Mouse (Mus musculus) intestine, embryonic 14.5 days (tissue): ENCODE data around the gene Olfr49. TPM values are rescaled to one million over a fixed set of nuclear protein-coding genes. Genes with fewer than 3 reads are reported as not detected.
A peak's percentile ranks its signal among the peaks of the same experiment; 100 is the strongest.
"Not testable (repeated sequence)": the region's sequence is repeated elsewhere in the genome, so short reads cannot be mapped to it uniquely, and the experiment has no call there.

ENCODE experiments used
- ATAC-seq: fragments of 200-750 bp; cut with Nextera tagmentation; replicated peaks from 2 replicates; pipeline ENCODE4 v1.8.0; 2017; ENCODE audit warnings: low read depth, moderate number of reproducible peaks, moderate TSS enrichment, moderate library complexity; ENCODE audit not compliant: low FRiP score, low TSS enrichment
- DNase-seq: peaks from one replicate; pipeline ENCODE4 v3.0.0-alpha.2; 2018; ENCODE audit warnings: low spot score
- H3K27ac ChIP-seq: fragments of 300-500 bp; sonication (generic); 2 replicates; pipeline ENCODE4 v1.5.1; 2014; ENCODE audit warnings: low read depth, mild to moderate bottlenecking, control low read depth
- H3K27me3 ChIP-seq: fragments of 300-500 bp; sonication (generic); replicated peaks from 2 replicates; pipeline ENCODE4 v1.6.1; 2014; ENCODE audit warnings: low read length, control low read depth; ENCODE audit not compliant: control insufficient read depth, insufficient read depth
- H3K36me3 ChIP-seq: fragments of 300-500 bp; sonication (generic); 2 replicates; pipeline ENCODE4 v1.6.1; 2014; ENCODE audit warnings: low read length, control low read depth; ENCODE audit not compliant: control insufficient read depth, insufficient read depth
- H3K4me1 ChIP-seq: fragments of 300-500 bp; sonication (generic); replicated peaks from 2 replicates; pipeline ENCODE4 v1.6.1; 2014; ENCODE audit warnings: low read length, control low read depth, mixed read lengths; ENCODE audit not compliant: control insufficient read depth, insufficient read depth
- H3K4me2 ChIP-seq: fragments of 300-500 bp; sonication (generic); 2 replicates; pipeline ENCODE4 v1.6.1; 2014; ENCODE audit warnings: low read length
- H3K4me3 ChIP-seq: fragments of 300-500 bp; sonication (generic); 2 replicates; pipeline ENCODE4 v1.5.1; 2014; ENCODE audit warnings: low read depth, low read length, control low read depth, mixed read lengths
- H3K9ac ChIP-seq: fragments of 300-500 bp; sonication (generic); 2 replicates; pipeline ENCODE4 v1.6.1; 2014; ENCODE audit warnings: mild to moderate bottlenecking, low read length
- H3K9me3 ChIP-seq: fragments of 300-500 bp; sonication (generic); 2 replicates; pipeline ENCODE4 v1.6.1; 2016; ENCODE audit warnings: low read length, control low read depth; ENCODE audit not compliant: control insufficient read depth
- whole genome bisulfite sequencing: fragments of 180-500 bp; shearing (Covaris S2); extraction: QIAGEN DNeasy Blood & Tissue Kit; methylation state at CpG from one replicate; pipeline ENCODE4 v1.1.7; 2014; 5-methylcytosine and 5-hydroxymethylcytosine counted together
- polyA plus RNA-seq: library from polyadenylated mRNA; unstranded; fragments of >200 nt; fragmentation: Nextera tagmentation; extraction: Ambion mirVana; gene quantifications from 2 replicates; pipeline ENCODE4 v1.2.1, GENCODE M21; 2014

Olfr49 gene
- polyA plus RNA-seq, 1 experiment from 2014 or later: not detected

DNA sequence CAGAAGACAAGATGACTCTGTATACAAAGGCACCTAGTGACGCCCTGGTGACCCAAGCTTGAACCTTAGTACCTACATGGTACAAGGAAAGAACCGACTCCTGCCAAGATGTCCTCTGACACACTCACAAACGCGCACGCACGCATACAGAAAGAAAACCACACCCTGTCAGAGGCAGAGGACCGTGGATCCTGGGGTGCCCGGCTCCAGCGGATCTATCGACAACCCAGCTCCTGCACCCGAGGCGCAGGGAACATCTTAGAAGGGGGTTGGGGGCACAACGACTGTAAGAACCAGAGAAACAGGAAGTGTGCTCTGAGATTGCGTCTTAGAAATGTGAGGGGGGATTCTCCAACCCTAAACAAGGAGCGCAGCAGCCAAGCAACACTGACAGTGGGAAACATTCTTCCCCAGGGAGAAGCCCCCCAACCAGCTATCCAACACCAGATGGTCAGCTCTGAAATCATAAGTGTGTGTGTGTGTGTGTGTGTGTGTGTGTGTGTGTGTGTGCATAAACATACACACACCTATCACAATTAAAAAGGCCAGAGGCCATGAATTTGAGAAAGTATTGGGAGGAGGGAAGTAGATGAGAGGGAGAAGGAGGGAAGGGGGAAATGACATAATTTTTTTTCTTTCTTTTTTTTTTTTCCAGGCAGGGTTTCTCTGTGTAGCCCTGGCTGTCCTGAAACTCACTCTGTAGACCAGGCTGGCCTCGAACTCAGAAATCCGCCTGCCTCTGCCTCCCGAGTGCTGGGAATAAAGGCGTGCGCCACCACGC is 53.4 kb downstream of the Olfr49 start:
- H3K36me3 ChIP-seq: peaks cover 18% of the 10 kb centered on the region
- no peak overlapping the region for H3K4me3 ChIP-seq
- H3K27ac ChIP-seq: no peak overlapping the region
- no peak for DNase-seq
- no peak for ATAC-seq
- H3K9ac ChIP-seq: no peak overlapping the region
- H3K27me3 ChIP-seq: no peaks in the 10 kb centered on the region
- WGBS: 69% methylated on average over 21 of the region's 21 CpGs
- H3K4me1 ChIP-seq: peaks cover 42% of the 10 kb centered on the region
- H3K4me2 ChIP-seq: peak overlapping the region; percentile 13; the same call in 1 of the 2 replicates
- H3K9me3 ChIP-seq: no peaks in the 10 kb centered on the region

DNA sequence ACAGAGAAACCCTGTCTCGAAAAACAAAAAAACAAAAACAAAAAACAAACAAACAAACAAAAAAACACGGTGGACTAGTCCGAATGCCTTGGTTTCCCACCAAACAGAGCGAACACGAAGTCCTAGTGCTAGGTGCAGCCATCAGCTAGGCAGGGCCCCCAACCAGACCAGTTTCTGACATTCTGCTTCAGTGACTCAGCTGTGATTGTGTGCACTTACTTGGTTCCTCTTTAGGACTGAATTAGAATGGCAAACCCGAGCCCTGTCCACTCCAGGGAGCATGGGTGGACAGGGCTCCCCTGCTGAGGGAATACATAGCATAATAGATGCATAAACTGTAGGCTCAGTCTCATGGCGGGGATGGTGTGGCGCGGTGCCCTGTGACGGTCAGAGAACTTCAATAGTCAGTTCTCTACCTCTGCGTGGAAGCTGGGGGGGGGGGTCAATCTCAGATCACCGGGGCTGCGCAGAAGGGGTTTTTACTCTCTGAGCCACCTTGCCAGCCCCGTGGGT is 54.0 kb downstream of the Olfr49 start:
- Histone ChIP-seq H3K4me1 (peaks cover 42% of the 10 kb centered on the region), H3K27me3 (no peaks in the 10 kb centered on the region), H3K36me3 (peaks cover 14% of the 10 kb centered on the region), H3K9me3 (no peaks in the 10 kb centered on the region), H3K9ac (no peak overlapping the region), H3K4me3 (no peak overlapping the region), H3K4me2 (0 out of 2 replicates have a peak overlapping the region, but pooled peaks have one; percentile 13), H3K27ac (no peak overlapping the region)
- ATAC-seq (no peak), DNase-seq (no peak)
- 78% methylated on average over 14 of the region's 14 CpGs for WGBS

DNA sequence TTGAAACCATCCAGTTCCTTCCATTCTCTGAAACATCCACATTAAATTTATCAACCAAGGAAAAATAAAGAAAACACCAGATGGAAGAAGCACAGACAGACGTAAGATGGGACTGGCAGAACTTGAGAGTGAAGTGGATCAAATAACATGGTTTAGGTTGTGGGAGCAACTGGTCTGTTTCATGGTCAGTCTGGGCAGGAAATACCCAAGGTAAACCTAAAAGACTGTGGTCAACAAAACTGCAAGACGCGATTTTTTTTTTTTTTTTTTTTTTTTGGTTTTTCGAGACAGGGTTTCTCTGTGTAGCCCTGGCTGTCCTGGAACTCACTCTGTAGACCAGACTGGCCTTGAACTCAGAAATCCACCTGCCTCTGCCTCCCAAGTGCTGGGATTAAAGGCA is 54.9 kb downstream of the Olfr49 start:
- 87% methylated on average over 3 of the region's 4 CpGs for whole genome bisulfite sequencing
- not testable (repeated sequence) for H3K9ac ChIP-seq, H3K4me2 ChIP-seq, H3K4me3 ChIP-seq, H3K27me3 ChIP-seq, H3K27ac ChIP-seq, DNase-seq, H3K9me3 ChIP-seq, H3K36me3 ChIP-seq, ATAC-seq
- H3K4me1 ChIP-seq: peaks cover 46% of the 10 kb centered on the region

DNA sequence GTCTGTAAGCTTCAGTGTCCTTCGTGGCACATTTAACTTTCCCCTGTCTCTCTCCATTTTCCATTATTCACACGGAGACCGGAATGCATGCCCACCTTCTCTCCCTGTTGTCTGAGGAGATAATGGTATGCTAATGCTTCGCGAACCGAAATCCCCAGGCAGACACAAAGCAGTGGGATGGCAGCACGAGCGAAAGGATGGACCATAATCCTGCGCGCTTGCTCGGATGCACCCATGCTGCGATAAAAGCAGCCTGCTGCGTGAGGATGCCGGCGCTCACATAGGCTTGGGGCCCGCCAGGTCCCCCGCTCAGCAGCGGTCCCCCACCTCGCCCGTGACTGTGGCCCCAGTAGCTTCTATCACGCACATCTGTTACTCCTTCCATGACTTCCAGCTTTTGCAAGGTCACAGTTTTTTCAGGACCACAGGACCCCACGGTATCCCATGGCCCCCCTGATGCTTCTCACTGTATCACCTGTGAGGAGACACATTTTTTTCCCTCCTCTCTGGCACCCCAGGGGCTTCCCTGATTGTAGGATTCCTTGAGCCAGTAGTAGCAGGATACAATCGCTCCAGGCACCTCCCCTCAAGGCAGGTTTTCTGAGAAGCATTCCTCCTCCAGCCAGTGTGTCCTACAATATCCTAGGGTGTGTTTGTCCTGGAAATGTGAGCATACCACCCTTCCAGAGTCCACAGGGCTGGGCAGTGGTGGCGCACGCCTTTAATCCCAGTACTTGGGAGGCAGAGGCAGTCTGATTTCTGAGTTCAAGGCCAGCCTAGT is 55.6 kb downstream of the Olfr49 start:
- Histone ChIP-seq H3K27ac (no peak overlapping the region), H3K4me2 (peak overlapping the region; percentile 38), H3K27me3 (no peaks in the 10 kb centered on the region), H3K9me3 (no peaks in the 10 kb centered on the region), H3K36me3 (no peaks in the 10 kb centered on the region), H3K9ac (0 out of 2 replicates have a peak overlapping the region, but pooled peaks have one; percentile 20), H3K4me1 (peaks cover 51% of the 10 kb centered on the region), H3K4me3 (no peak overlapping the region)
- WGBS: 22% methylated on average over 25 of the region's 25 CpGs
- no peak for ATAC-seq
- DNase-seq: no peak

DNA sequence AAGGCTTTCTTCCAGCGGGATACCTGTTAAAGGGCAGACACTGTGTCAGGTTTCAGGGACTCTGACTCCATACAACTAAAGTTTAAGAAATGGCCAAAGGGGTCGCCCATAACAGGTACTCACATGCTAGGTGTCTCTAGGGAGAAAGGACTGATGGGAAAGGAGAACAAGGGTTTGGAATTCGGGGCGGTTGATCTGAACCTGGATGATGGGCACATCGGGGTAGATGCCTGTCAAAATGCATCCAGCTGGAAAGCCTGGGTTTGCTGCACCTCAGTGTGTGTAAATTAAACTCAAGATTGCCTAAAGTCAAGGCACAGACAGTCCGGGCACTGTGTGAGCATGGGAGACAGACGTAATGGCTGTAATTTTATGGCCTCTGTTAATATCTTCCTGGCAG is 56.2 kb downstream of the Olfr49 start:
- Histone ChIP-seq H3K9ac (no peak overlapping the region), H3K36me3 (no peaks in the 10 kb centered on the region), H3K27me3 (no peaks in the 10 kb centered on the region), H3K4me2 (peak overlapping the region; percentile 65), H3K4me1 (peaks cover 45% of the 10 kb centered on the region), H3K27ac (no peak overlapping the region), H3K9me3 (no peaks in the 10 kb centered on the region), H3K4me3 (peak overlapping the region; percentile 32; the same call in 1 of the 2 replicates)
- ATAC-seq (no peak), DNase-seq (no peak)
- WGBS: 24% methylated on average over 7 of the region's 7 CpGs

Other genes starting within 250 kb of the Olfr49 start
- 414 and 449 TPM in 2 replicates for gene Dad1, start 30.8 kb downstream of the Olfr49 start, polyA plus RNA-seq
- 46.9 and 53.5 TPM in 2 replicates for gene Abhd4, start 30.8 kb downstream of the Olfr49 start, polyA plus RNA-seq
- gene Oxa1l, start 75.9 kb upstream of the Olfr49 start, polyA plus RNA-seq: 57.0 and 59.4 TPM in 2 replicates
- gene Slc7a7, start 132.8 kb upstream of the Olfr49 start, polyA plus RNA-seq: 19.3 and 21.5 TPM in 2 replicates
- gene Mrpl52, start 142.0 kb upstream of the Olfr49 start, polyA plus RNA-seq: 316 and 324 TPM in 2 replicates
- 129 and 133 TPM in 2 replicates for gene Mmp14, start 146.7 kb upstream of the Olfr49 start, polyA plus RNA-seq
- gene Lrp10, start 179.2 kb upstream of the Olfr49 start, polyA plus RNA-seq: 43.7 and 50.7 TPM in 2 replicates
- gene Rem2, start 191.2 kb upstream of the Olfr49 start, polyA plus RNA-seq: 2.9 and 3.7 TPM in 2 replicates
- gene Prmt5, start 232.6 kb upstream of the Olfr49 start, polyA plus RNA-seq: 89.6 and 99.5 TPM in 2 replicates